Mouse (Mus musculus) heart, postnatal 36 days (tissue): ENCODE measurements around the gene Gtf2a1. TPM values are rescaled to one million over a fixed set of nuclear protein-coding genes. Genes with fewer than 3 reads are reported as not detected.
A peak's percentile ranks its signal among the peaks of the same experiment; 100 is the strongest.
"Not testable (repeated sequence)": the region's sequence is repeated elsewhere in the genome, so short reads cannot be mapped to it uniquely, and the experiment has no call there.

Source experiments
- DNase-seq, 2 experiments: peaks; one replicate each; pipeline ENCODE4 v3.0.0; 2021 to 2022
- intact Hi-C: fragments of 180-260 bp; cut with DNase I; formaldehyde crosslinking; loops from one replicate; pipeline ENCODE4 v1.15.1; 2025
- total RNA-seq, 2 experiments: library from RNA; stranded (reverse); gene quantifications; 2 replicates each; pipeline ENCODE4 v1.2.3; 2021

The Gtf2a1 gene
- total RNA-seq, 2 experiments from 2014 or later: 26.9 to 32.8 TPM

- intact Hi-C loops: loop anchor here (10.0 kb wide), 1 partner anchor 199 kb away; the partner anchor contains the start of genes Cep128 and Tshr
- DNase-seq: no peak
Observed at GRCm38 (mm10) chr12:91583409-91583808, 6.9 kb downstream of the Gtf2a1 start.

- DNase-seq: no peak
- intact Hi-C loops: loop anchor here (10.0 kb wide), 1 partner anchor 198 kb away; the partner anchor contains the start of genes Cep128 and Tshr
Observed at GRCm38 (mm10) chr12:91582362-91583002, 7.8 kb downstream of the Gtf2a1 start.

GRCm38 (mm10) chr12:91581204-91582070 is 8.8 kb downstream of the Gtf2a1 start:
- DNase-seq: no peak
- intact Hi-C loops: loop anchor here (10.0 kb wide), 1 partner anchor 197 kb away; the partner anchor contains the start of genes Cep128 and Tshr

GRCm38 (mm10) chr12:91579665-91580064 is 10.6 kb downstream of the Gtf2a1 start:
- intact Hi-C loops: loop anchor here (10.0 kb wide), 1 partner anchor 195 kb away; the partner anchor contains the start of genes Cep128 and Tshr
- DNase-seq: no peak

- intact Hi-C loops: no loop called here
Observed at GRCm38 (mm10) chr12:91571708-91572107, 18.6 kb downstream of the Gtf2a1 start.

GRCm38 (mm10) chr12:91569255-91569654 is 21.0 kb downstream of the Gtf2a1 start:
- intact Hi-C loops: no loop called here
- DNase-seq: no peak

More at GRCm38 (mm10) chr12:91571708-91572107, 18.6 kb downstream of the Gtf2a1 start:
- DNase-seq: no peak

- intact Hi-C loops: no loop called here
- DNase-seq: no peak
Observed at GRCm38 (mm10) chr12:91567145-91567544, 23.1 kb downstream of the Gtf2a1 start.

- intact Hi-C loops: not testable (repeated sequence)
Observed at GRCm38 (mm10) chr12:91558152-91558551, 32.1 kb downstream of the Gtf2a1 start.

GRCm38 (mm10) chr12:91557358-91558005 is 32.8 kb downstream of the Gtf2a1 start:
- DNase-seq, intact Hi-C loops: not testable (repeated sequence)

More at GRCm38 (mm10) chr12:91558152-91558551, 32.1 kb downstream of the Gtf2a1 start:
- not testable (repeated sequence) for DNase-seq

- DNase-seq: peak; percentile 50
- intact Hi-C loops: no loop called here
Observed at GRCm38 (mm10) chr12:91551773-91552526, 38.3 kb downstream of the Gtf2a1 start.

GRCm38 (mm10) chr12:91549471-91549870 is 40.8 kb downstream of the Gtf2a1 start:
- no peak for DNase-seq
- intact Hi-C loops: no loop called here

GRCm38 (mm10) chr12:91540202-91540601 is 50.1 kb downstream of the Gtf2a1 start:
- no peak for DNase-seq
- intact Hi-C loops: no loop called here

- DNase-seq: no peak
- intact Hi-C loops: loop anchor here (5.0 kb wide), 1 partner anchor 268 kb away; no protein-coding TSS in a partner anchor
Observed at GRCm38 (mm10) chr12:91534514-91534913, 55.8 kb downstream of the Gtf2a1 start.

GRCm38 (mm10) chr12:91523626-91524025 is 66.7 kb downstream of the Gtf2a1 start:
- no peak for DNase-seq
- intact Hi-C loops: no loop called here

GRCm38 (mm10) chr12:91517808-91518207 is 72.5 kb downstream of the Gtf2a1 start:
- DNase-seq: no peak
- intact Hi-C loops: no loop called here

GRCm38 (mm10) chr12:91513980-91514379 is 76.3 kb downstream of the Gtf2a1 start:
- intact Hi-C loops: no loop called here
- DNase-seq: no peak

GRCm38 (mm10) chr12:91511766-91512165 is 78.5 kb downstream of the Gtf2a1 start:
- no peak for DNase-seq
- intact Hi-C loops: no loop called here
